Mouse (Mus musculus) adrenal gland, adult 8-10 months (tissue): Measurements from ENCODE around the gene Lst1. TPM values are rescaled to one million over a fixed set of nuclear protein-coding genes. Genes with fewer than 3 reads are reported as not detected.

Source experiments
- DNase-seq: peaks from one replicate; pipeline ENCODE4 v3.0.0; 2022
- microRNA-seq, 2 experiments: library from miRNA; unstranded; fragments of <30 nt; microRNA quantifications; one replicate each; pipeline ENCODE4 v1.2.0; 2022
- total RNA-seq, 4 experiments: library from RNA; stranded (reverse); gene quantifications; 2 replicates each; pipeline ENCODE4 v1.2.4; 2022

Gene Lst1
- total RNA-seq, 4 experiments from 2014 or later = 4.7 to 11.3 (median 8.2) TPM

- no peak for DNase-seq
Observed at GRCm38 (mm10) chr17:35158850-35159593, 29.2 kb downstream of the Lst1 start.

- DNase-seq = no peak
Observed at GRCm38 (mm10) chr17:35157661-35158175, 30.5 kb downstream of the Lst1 start.

GRCm38 (mm10) chr17:35157254-35157653 is 31.0 kb downstream of the Lst1 start:
- no peak for DNase-seq

- no peak for DNase-seq
Observed at GRCm38 (mm10) chr17:35156461-35157200, 31.6 kb downstream of the Lst1 start.

DNA sequence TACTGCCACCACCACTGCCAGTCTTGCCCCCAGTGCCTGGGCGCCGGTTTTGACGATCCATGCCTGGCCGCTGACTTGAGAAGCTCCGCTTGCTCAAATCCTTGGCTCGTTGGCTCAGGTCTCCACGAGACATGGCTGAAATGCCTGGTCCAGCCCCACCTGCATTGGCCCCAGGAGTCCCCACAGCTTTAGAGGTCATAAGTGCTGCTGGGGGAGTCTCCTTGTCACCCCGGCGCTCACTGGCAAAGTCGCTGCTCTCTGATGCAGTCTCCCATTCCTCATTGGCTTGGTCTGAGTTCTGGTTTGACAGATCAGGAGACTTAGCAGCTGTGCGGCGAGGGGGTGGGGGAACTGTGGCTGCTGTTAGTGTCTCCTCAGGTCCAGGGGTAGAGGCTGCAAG is 32.8 kb downstream of the Lst1 start:
- no peak for DNase-seq

DNA sequence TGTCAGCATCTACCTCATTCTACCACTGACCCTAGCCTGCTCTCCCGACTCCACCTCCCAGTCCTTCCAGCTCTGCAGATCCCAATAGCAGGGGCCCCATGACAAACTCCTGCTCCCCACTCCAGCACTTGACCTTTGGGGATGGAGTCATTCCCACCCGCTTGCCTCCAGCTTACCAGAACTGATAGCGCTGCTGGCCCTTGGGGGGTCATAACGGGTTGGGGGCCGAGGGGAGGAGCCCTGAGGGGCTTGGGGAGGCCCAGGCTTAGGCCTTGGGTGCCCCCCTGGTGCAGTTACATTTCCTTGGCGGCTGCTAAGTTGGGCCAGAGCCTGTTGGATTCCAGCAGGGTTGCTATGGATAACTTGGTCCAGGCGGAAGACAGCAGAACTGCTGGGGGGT is 33.6 kb downstream of the Lst1 start:
- DNase-seq = no peak

DNA sequence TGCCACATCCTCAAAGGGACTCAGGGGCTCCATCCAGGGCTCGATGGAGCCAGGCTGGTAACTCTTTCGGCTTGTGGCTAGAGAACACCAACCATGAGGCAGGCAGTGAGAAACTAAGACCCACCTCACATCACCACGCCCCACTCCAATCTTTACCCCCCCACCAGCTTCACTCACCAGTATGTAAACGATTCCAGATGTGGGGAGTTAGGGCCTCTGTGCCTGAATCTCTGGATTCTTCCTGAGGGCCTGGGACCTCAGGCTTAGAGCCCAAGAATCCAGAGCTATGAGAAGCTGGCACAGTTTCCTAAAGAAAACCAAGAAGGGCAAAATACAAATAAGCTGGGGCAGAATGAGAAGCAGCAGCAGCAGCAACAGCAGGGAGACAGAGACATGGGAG is 34.3 kb downstream of the Lst1 start:
- DNase-seq = no peak

- DNase-seq = no peak
Observed at GRCm38 (mm10) chr17:35153077-35153476, 35.2 kb downstream of the Lst1 start.

DNA sequence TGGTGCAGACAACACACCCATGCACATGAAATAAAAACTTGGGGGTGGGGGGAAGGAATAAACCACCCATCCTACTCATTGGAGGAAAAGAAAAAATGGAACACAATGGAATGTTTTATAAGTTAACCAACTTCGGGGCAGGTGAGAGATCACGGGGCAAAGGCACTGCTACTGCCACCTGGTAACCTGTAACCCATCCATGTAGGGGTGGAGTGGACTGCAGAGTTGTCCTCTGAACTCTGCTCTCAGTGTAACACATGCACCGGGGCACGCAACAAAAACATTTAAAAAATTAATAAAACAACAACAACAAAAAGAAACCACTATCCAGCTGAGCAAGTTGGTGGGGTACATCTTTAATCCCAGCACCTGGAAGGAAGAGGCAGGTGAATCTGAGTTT is 36.1 kb downstream of the Lst1 start:
- no peak for DNase-seq

GRCm38 (mm10) chr17:35147922-35148639 is 40.2 kb downstream of the Lst1 start:
- no peak for DNase-seq

GRCm38 (mm10) chr17:35147348-35147747 is 40.9 kb downstream of the Lst1 start:
- DNase-seq = no peak

DNA sequence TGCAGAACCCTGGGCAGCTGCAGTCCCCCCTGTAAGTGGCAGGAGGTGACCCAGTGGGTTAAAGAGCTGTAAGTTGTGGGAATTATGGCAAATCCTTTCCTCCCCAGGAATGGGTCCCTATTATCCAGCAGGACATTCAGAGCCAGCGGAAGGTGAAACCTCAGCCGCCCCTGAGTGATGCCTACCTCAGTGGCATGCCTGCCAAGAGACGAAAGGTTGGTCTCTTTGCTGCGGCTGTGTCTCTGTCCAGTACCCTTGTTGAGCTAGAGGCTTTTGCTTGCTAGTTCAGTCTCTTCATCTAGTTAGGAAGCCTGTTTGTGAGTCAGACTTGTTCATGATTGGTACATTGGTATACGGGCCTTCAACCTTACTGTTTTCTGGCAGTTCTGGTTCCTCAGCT is 42.1 kb downstream of the Lst1 start:
- no peak for DNase-seq

DNA sequence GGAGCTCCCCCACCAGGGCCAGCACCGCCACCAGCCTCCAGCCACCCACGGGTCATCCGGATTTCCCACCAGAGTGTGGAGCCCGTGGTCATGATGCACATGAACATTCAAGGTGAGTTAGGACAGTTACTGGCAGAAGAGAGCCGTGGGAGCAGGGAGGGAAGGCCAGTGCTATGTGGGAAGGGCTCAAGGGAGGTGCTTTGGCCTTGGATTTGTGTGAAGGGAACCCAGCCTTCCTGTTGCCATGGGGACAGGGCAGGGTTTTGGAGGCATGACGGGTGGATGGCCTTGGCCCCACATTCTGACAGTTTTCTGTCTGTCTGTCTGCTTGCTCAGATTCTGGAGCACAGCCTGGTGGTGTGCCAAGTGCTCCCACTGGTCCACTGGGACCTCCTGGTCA is 46.3 kb downstream of the Lst1 start:
- DNase-seq = peak; percentile 93

DNA sequence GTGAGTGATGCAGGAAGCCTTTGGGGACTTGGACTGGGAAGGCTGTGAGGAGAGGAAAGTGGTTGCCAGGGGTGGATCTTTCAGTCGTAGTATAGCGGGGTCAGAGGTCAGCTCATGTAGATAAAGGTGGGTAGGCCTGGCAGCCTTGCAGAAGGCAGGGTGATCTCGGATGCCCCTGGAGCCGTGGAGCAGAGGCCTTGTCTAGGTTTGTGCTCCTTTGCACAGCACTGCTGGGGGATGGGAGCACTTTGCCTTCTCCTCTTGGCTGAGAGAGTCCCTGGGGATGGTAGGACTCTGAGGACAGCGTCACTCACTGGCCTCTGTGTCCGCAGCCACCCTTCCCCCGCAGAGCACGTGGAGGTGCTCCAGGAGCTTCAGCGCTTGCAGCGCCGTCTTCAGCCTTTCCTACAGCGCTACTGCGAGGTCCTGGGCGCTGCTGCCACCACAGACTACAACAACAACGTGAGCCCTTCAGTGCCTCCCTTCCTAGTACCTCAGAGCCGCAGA is 47.7 kb downstream of the Lst1 start:
- DNase-seq = no peak

DNA sequence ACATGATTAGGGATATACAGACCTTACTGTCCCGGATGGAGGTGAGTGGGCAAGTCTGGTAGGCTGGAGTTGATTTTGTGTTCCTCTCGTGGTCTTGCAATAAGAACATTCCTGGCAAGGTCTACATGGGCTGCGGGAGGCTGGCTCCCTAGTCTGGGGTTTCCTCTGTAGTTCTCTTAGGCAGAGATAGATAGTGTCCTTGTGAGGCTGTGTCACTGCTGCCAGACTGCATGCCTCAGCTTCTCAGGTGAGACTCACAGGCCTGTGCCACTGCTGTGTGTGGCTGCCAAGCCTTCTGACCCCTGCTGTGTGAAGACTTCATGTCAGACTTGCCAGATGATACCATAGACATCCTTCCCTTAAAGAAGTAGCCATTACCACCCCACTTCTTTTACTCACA is 49.0 kb downstream of the Lst1 start:
- no peak for DNase-seq

DNA sequence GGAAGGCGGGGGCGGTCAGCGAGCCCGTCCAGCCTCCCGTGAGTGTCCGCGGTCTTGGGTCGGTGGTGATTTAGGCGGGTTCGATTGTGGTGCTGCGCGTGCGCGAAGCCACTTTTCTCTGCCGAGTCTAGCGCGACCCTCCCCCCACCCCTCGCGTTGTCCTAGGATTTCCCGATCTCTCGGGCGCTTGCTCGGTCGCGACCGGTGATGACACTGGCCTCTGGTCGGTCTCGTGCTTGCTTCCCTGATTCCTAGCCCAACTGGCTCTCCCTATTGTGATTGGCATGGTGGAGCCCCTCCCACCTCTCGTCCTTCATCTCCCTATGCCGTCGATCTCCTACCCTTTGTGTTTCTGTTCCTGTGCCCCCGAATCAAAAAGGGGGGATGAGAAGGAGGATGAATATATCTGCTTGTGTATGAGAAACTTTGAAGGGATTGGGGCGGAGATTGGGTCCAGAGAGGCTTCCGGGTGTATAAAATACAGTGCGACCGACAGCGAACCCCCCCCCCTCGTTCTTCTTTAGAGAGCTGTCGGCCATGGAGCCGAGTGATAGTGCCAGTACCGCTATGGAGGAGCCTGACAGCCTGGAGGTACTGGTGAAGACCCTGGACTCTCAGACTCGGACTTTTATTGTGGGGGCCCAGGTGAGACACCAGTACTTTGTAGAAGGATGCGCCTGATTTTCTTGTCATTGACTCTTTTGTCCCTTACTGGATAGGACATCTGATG is 52.5 kb downstream of the Lst1 start:
- no peak for DNase-seq

Small RNA genes within 50 kb of the gene (microRNA-seq; reads per million reads assigned to microRNA genes)
- gene Mir6973a (0 reads per million in 2 experiments), gene Mir6974 (0 reads per million in 2 experiments)

Other genes starting within 250 kb of the Lst1 start
- gene Hspa1b, start 229.2 kb downstream of the Lst1 start, total RNA-seq = 100 to 1,000 TPM in 1 of 4 experiments, 10 to 100 TPM in 3; 24.5 to 115 (median 36.0) TPM
- under 1 TPM in 1 of 4 experiments, not detected in 3; 0.73 TPM for gene Gm20481, start 218.5 kb downstream of the Lst1 start, total RNA-seq
- 10 to 100 TPM; 11.9 to 35.8 (median 14.4) TPM for gene Hspa1a, start 216.3 kb downstream of the Lst1 start, total RNA-seq
- gene Hspa1l, start 215.7 kb downstream of the Lst1 start, total RNA-seq = under 1 TPM; 0.14 to 0.25 (median 0.17) TPM
- gene Lsm2, start 206.6 kb downstream of the Lst1 start, total RNA-seq = 10 to 100 TPM; 28.2 to 35.4 (median 30.1) TPM
- 10 to 100 TPM; 57.9 to 76.0 (median 67.7) TPM for gene Vars, start 187.5 kb downstream of the Lst1 start, total RNA-seq
- gene Vwa7, start 171.9 kb downstream of the Lst1 start, total RNA-seq = 1 to 10 TPM in 2 of 4 experiments, under 1 TPM in 2; 0.75 to 1.8 (median 1.2) TPM
- gene Sapcd1, start 160.4 kb downstream of the Lst1 start, total RNA-seq = 1 to 10 TPM in 2 of 4 experiments, under 1 TPM in 2; 0.91 to 2.8 (median 0.99) TPM
- 1 to 10 TPM in 3 of 4 experiments, under 1 TPM in 1; 0.73 to 4.0 (median 2.2) TPM for gene Msh5, start 141.7 kb downstream of the Lst1 start, total RNA-seq
- gene Clic1, start 138.5 kb downstream of the Lst1 start, total RNA-seq = 100 to 1,000 TPM in 2 of 4 experiments, 10 to 100 TPM in 2; 83.2 to 134 (median 113) TPM
- 10 to 100 TPM; 12.4 to 29.5 (median 21.6) TPM for gene Ddah2, start 129.4 kb downstream of the Lst1 start, total RNA-seq
- not detected for gene Ly6g6c, start 123.1 kb downstream of the Lst1 start, total RNA-seq
- gene Mpig6b, start 122.3 kb downstream of the Lst1 start, total RNA-seq = not detected
- not detected for gene Ly6g6e, start 111.5 kb downstream of the Lst1 start, total RNA-seq
- gene Ly6g6d, start 110.4 kb downstream of the Lst1 start, total RNA-seq = under 1 TPM in 2 of 4 experiments, not detected in 2; 0.46 to 0.68 TPM
- not detected for gene Ly6g6f, start 102.8 kb downstream of the Lst1 start, total RNA-seq
- 100 to 1,000 TPM in 2 of 4 experiments, 10 to 100 TPM in 2; 79.4 to 124 (median 103) TPM for gene Abhd16a, start 99.2 kb downstream of the Lst1 start, total RNA-seq
- gene Ly6g5c, start 80.2 kb downstream of the Lst1 start, total RNA-seq = not detected
- under 1 TPM in 3 of 4 experiments, not detected in 1; 0.38 to 0.91 (median 0.40) TPM for gene Ly6g5b, start 73.0 kb downstream of the Lst1 start, total RNA-seq
- 10 to 100 TPM; 12.6 to 17.9 (median 14.5) TPM for gene Gpank1, start 67.0 kb downstream of the Lst1 start, total RNA-seq
- gene Csnk2b, start 66.4 kb downstream of the Lst1 start, total RNA-seq = 100 to 1,000 TPM; 196 to 224 (median 222) TPM
- gene D17H6S53E, start 62.1 kb downstream of the Lst1 start, total RNA-seq = 10 to 100 TPM; 29.3 to 41.2 (median 39.6) TPM
- gene Apom, start 56.4 kb downstream of the Lst1 start, total RNA-seq = under 1 TPM in 2 of 4 experiments, not detected in 2; 0.28 to 0.32 TPM
- gene Bag6, start 53.3 kb downstream of the Lst1 start, total RNA-seq = 100 to 1,000 TPM; 354 to 477 (median 417) TPM
- 100 to 1,000 TPM; 241 to 340 (median 274) TPM for gene Prrc2a, start 23.5 kb downstream of the Lst1 start, total RNA-seq
- gene Aif1, start 12.4 kb downstream of the Lst1 start, total RNA-seq = 10 to 100 TPM in 2 of 4 experiments, 1 to 10 TPM in 2; 5.5 to 14.5 (median 10.5) TPM
- gene Ltb, start 6.0 kb upstream of the Lst1 start, total RNA-seq = 10 to 100 TPM in 1 of 4 experiments, 1 to 10 TPM in 3; 1.3 to 10.3 (median 4.5) TPM
- 1 to 10 TPM in 2 of 4 experiments, under 1 TPM in 2; 0.56 to 2.2 (median 0.89) TPM for gene Tnf, start 13.6 kb upstream of the Lst1 start, total RNA-seq
- 1 to 10 TPM in 1 of 4 experiments, under 1 TPM in 3; 0.28 to 1.1 (median 0.63) TPM for gene Lta, start 16.9 kb upstream of the Lst1 start, total RNA-seq
- gene Gm16181, start 32.4 kb upstream of the Lst1 start, total RNA-seq = not detected
- 10 to 100 TPM in 1 of 4 experiments, 1 to 10 TPM in 3; 5.5 to 12.1 (median 7.4) TPM for gene Atp6v1g2, start 45.2 kb upstream of the Lst1 start, total RNA-seq
- 10 to 100 TPM; 17.4 to 20.2 (median 19.8) TPM for gene Nfkbil1, start 47.4 kb upstream of the Lst1 start, total RNA-seq
- 100 to 1,000 TPM; 181 to 239 (median 202) TPM for gene Ddx39b, start 53.3 kb upstream of the Lst1 start, total RNA-seq
- 100 to 1,000 TPM; 209 to 349 (median 279) TPM for gene H2-D1, start 74.3 kb upstream of the Lst1 start, total RNA-seq
- gene H2-Q1, start 132.0 kb upstream of the Lst1 start, total RNA-seq = 1 to 10 TPM; 3.6 to 5.8 (median 4.6) TPM
- gene H2-Q2, start 153.8 kb upstream of the Lst1 start, total RNA-seq = 1 to 10 TPM; 1.7 to 2.7 (median 2.3) TPM
- 10 to 100 TPM; 26.9 to 46.7 (median 37.7) TPM for gene H2-Q4, start 191.2 kb upstream of the Lst1 start, total RNA-seq
- 10 to 100 TPM in 2 of 4 experiments, 1 to 10 TPM in 2; 7.6 to 16.7 (median 11.1) TPM for gene H2-Q6, start 236.4 kb upstream of the Lst1 start, total RNA-seq